Mouse (Mus musculus) liver, embryonic 16.5 days (tissue): ENCODE results near the gene Olfr560. TPM values are rescaled to one million over a fixed set of nuclear protein-coding genes. Genes with fewer than 3 reads are reported as not detected.

ENCODE experiments used
- ATAC-seq: fragments of 200-750 bp; cut with Nextera tagmentation; 2 replicates; pipeline ENCODE4 v1.8.0; 2017; ENCODE audit warnings: low read depth, mild to moderate bottlenecking, moderate number of reproducible peaks, moderate library complexity
- H3K27ac ChIP-seq: fragments of 300-500 bp; sonication (generic); 2 replicates; pipeline ENCODE4 v1.5.1; 2014; ENCODE audit warnings: mild to moderate bottlenecking, low read length
- H3K27me3 ChIP-seq: fragments of 300-500 bp; sonication (generic); 2 replicates; pipeline ENCODE4 v1.6.1; 2014; ENCODE audit warnings: low read depth, low read length, mixed read lengths; ENCODE audit not compliant: control insufficient read depth, insufficient read depth
- H3K36me3 ChIP-seq: fragments of 300-500 bp; sonication (generic); 2 replicates; pipeline ENCODE4 v1.6.1; 2014; ENCODE audit warnings: mild to moderate bottlenecking; ENCODE audit not compliant: control insufficient read depth, insufficient read depth
- H3K4me1 ChIP-seq: fragments of 300-500 bp; sonication (generic); 2 replicates; pipeline ENCODE4 v1.6.1; 2014; ENCODE audit warnings: low read depth, low read length, mixed read lengths; ENCODE audit not compliant: control insufficient read depth
- H3K4me2 ChIP-seq: fragments of 300-500 bp; sonication (generic); 2 replicates; pipeline ENCODE4 v1.6.1; 2014; ENCODE audit warnings: low read depth, low read length, mixed read lengths
- H3K4me3 ChIP-seq: fragments of 300-500 bp; sonication (generic); 2 replicates; pipeline ENCODE4 v1.5.1; 2014; ENCODE audit warnings: low read depth, mild to moderate bottlenecking, low read length
- H3K9ac ChIP-seq: fragments of 300-500 bp; sonication (generic); 2 replicates; pipeline ENCODE4 v1.6.1; 2014; ENCODE audit warnings: low read depth, low read length
- H3K9me3 ChIP-seq: fragments of 300-500 bp; sonication (generic); replicated peaks from 2 replicates; pipeline ENCODE4 v1.6.1; 2016; ENCODE audit warnings: low read length; ENCODE audit not compliant: control insufficient read depth
- WGBS: fragments of 180-500 bp; shearing (Covaris S2); extraction: QIAGEN DNeasy Blood & Tissue Kit; methylation state at CpG from one replicate; pipeline ENCODE4 v1.1.7; 2014; ENCODE audit not compliant: insufficient replicate concordance; 5-methylcytosine and 5-hydroxymethylcytosine counted together
- polyA plus RNA-seq: library from polyadenylated mRNA; unstranded; fragments of >200 nt; fragmentation: Nextera tagmentation; extraction: Ambion mirVana; gene quantifications from 2 replicates; pipeline ENCODE4 v1.2.1, GENCODE M21; 2015

Olfr560 gene
- polyA plus RNA-seq = not detected in 2 replicates

- Histone ChIP-seq H3K36me3 (no peaks in the 10 kb centered on the region), H3K4me2 (no peak within 1 kb of the TSS), H3K27ac (no peak within 1 kb of the TSS), H3K9ac (no peak within 1 kb of the TSS), H3K27me3 (no peaks in the 10 kb centered on the region), H3K4me1 (no peaks in the 10 kb centered on the region), H3K9me3 (no peaks in the 10 kb centered on the region), H3K4me3 (no peak within 1 kb of the TSS)
- ATAC-seq = no peak
- WGBS = 76% methylated on average over 4 of the region's 4 CpGs
Measured at GRCm38 (mm10) chr7:102759266-102759665, at the start of gene Olfr560, which contains the start of gene Olfr78. Gene Olfr560 (minus strand): TSS chr7:102759366. Gene Olfr78 (minus strand): TSS chr7:102759471.

GRCm38 (mm10) chr7:102803180-102803579, 44.0 kb upstream of the Olfr560 start, which contains the start of gene Olfr564:
Gene Olfr564 (plus strand): TSS chr7:102803480.
- no peak for ATAC-seq
- Histone ChIP-seq H3K27me3 (no peaks in the 10 kb centered on the region), H3K9me3 (no peaks in the 10 kb centered on the region), H3K4me2 (no peak within 1 kb of the TSS), H3K9ac (no peak within 1 kb of the TSS), H3K4me1 (no peaks in the 10 kb centered on the region), H3K36me3 (no peaks in the 10 kb centered on the region), H3K4me3 (no peak within 1 kb of the TSS), H3K27ac (no peak within 1 kb of the TSS)

- ATAC-seq = no peak
- WGBS = 30% methylated on average over 2 of the region's 2 CpGs
- H3K4me1 ChIP-seq = no peaks in the 10 kb centered on the region
Measured at GRCm38 (mm10) chr7:102770921-102771320, 11.8 kb upstream of the Olfr560 start, which contains the start of gene Olfr561. Gene Olfr561 (plus strand): TSS chr7:102771221.

GRCm38 (mm10) chr7:102752086-102752485, 7.1 kb downstream of the Olfr560 start:
- Histone ChIP-seq H3K9ac (no peak overlapping the region), H3K36me3 (no peaks in the 10 kb centered on the region), H3K4me2 (no peak overlapping the region), H3K27ac (no peak overlapping the region), H3K4me3 (no peak overlapping the region), H3K9me3 (no peaks in the 10 kb centered on the region), H3K4me1 (no peaks in the 10 kb centered on the region), H3K27me3 (no peaks in the 10 kb centered on the region)
- WGBS = 14% methylated on average over 1 of the region's 1 CpGs
- ATAC-seq = no peak

More at GRCm38 (mm10) chr7:102770921-102771320, 11.8 kb upstream of the Olfr560 start, which contains the start of gene Olfr561:
- H3K9ac ChIP-seq = no peak within 1 kb of the TSS
- H3K27ac ChIP-seq = no peak within 1 kb of the TSS
- H3K9me3 ChIP-seq = no peaks in the 10 kb centered on the region
- H3K4me3 ChIP-seq = no peak within 1 kb of the TSS
- no peak within 1 kb of the TSS for H3K4me2 ChIP-seq
- H3K36me3 ChIP-seq = no peaks in the 10 kb centered on the region
- no peaks in the 10 kb centered on the region for H3K27me3 ChIP-seq

GRCm38 (mm10) chr7:102737705-102738104, 21.5 kb downstream of the Olfr560 start:
- WGBS = 36% methylated on average over 2 of the region's 2 CpGs

GRCm38 (mm10) chr7:102733793-102734192, 25.4 kb downstream of the Olfr560 start:
- WGBS = 57% methylated on average over 1 of the region's 1 CpGs
- H3K4me2 ChIP-seq = no peak overlapping the region
- H3K9ac ChIP-seq = no peak overlapping the region
- H3K36me3 ChIP-seq = no peaks in the 10 kb centered on the region
- no peaks in the 10 kb centered on the region for H3K4me1 ChIP-seq
- no peak for ATAC-seq
- no peaks in the 10 kb centered on the region for H3K9me3 ChIP-seq
- no peak overlapping the region for H3K4me3 ChIP-seq
- no peak overlapping the region for H3K27ac ChIP-seq
- no peaks in the 10 kb centered on the region for H3K27me3 ChIP-seq

More at GRCm38 (mm10) chr7:102737705-102738104, 21.5 kb downstream of the Olfr560 start:
- H3K36me3 ChIP-seq = no peaks in the 10 kb centered on the region
- no peak overlapping the region for H3K4me3 ChIP-seq
- no peaks in the 10 kb centered on the region for H3K9me3 ChIP-seq
- no peak for ATAC-seq
- no peak overlapping the region for H3K27ac ChIP-seq
- H3K9ac ChIP-seq = no peak overlapping the region
- no peaks in the 10 kb centered on the region for H3K4me1 ChIP-seq
- no peaks in the 10 kb centered on the region for H3K27me3 ChIP-seq
- H3K4me2 ChIP-seq = no peak overlapping the region

GRCm38 (mm10) chr7:102727391-102727790, 31.8 kb downstream of the Olfr560 start, which contains the start of gene Olfr559:
Gene Olfr559 (minus strand): TSS chr7:102727491.
- Histone ChIP-seq H3K9me3 (no peaks in the 10 kb centered on the region), H3K27me3 (no peaks in the 10 kb centered on the region), H3K4me2 (no peak within 1 kb of the TSS), H3K36me3 (no peaks in the 10 kb centered on the region), H3K9ac (no peak within 1 kb of the TSS), H3K4me3 (no peak within 1 kb of the TSS), H3K27ac (no peak within 1 kb of the TSS), H3K4me1 (no peaks in the 10 kb centered on the region)
- no peak for ATAC-seq

GRCm38 (mm10) chr7:102718970-102719369, 40.2 kb downstream of the Olfr560 start, which contains the start of gene Olfr33:
Gene Olfr33 (minus strand): TSS chr7:102719070.
- Histone ChIP-seq H3K9me3 (no peaks in the 10 kb centered on the region), H3K9ac (no peak within 1 kb of the TSS), H3K4me2 (no peak within 1 kb of the TSS), H3K27ac (no peak within 1 kb of the TSS), H3K36me3 (no peaks in the 10 kb centered on the region), H3K4me1 (no peaks in the 10 kb centered on the region), H3K4me3 (no peak within 1 kb of the TSS), H3K27me3 (no peaks in the 10 kb centered on the region)
- no peak for ATAC-seq
- WGBS = 21% methylated on average over 1 of the region's 1 CpGs

- H3K27ac ChIP-seq = no peak within 1 kb of the TSS
- H3K9ac ChIP-seq = no peak within 1 kb of the TSS
- no peaks in the 10 kb centered on the region for H3K4me1 ChIP-seq
- H3K27me3 ChIP-seq = no peaks in the 10 kb centered on the region
- H3K4me3 ChIP-seq = no peak within 1 kb of the TSS
- no peak for ATAC-seq
- no peaks in the 10 kb centered on the region for H3K9me3 ChIP-seq
- no peak within 1 kb of the TSS for H3K4me2 ChIP-seq
- H3K36me3 ChIP-seq = no peaks in the 10 kb centered on the region
Measured at GRCm38 (mm10) chr7:102701915-102702314, 57.3 kb downstream of the Olfr560 start, which contains the start of gene Olfr558. Gene Olfr558 (plus strand): TSS chr7:102702215.
